Mouse (Mus musculus): ENCODE data around the gene Ppp1r11. TPM values are rescaled to one million over a fixed set of nuclear protein-coding genes. Genes with fewer than 3 reads are reported as not detected.

Gene Ppp1r11
- total RNA-seq, 2 experiments from 2014 or later = 63.6 to 65.1 TPM

DNA sequence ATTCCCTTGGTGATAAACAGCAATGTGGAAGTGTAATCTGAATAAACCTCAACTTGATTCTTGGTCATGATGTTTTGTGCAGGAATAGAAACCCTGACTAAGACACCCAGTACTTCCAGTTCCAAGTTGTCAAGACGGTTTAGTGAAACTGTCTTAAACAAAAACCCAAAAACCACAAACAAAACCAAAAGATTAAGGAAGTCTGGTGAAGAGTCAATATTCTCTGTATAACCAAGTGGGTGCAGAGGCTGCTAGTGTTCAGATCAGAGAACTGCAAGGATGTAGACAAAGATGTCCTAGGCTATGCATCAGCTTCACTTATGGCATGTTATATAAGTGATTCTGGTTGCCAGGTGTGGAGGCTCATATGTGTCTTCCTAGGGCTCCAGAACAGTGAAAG, 15.3 kb upstream of the Ppp1r11 start:
- no peak for DNase-seq (ENCODE audit: low spot score in 2 of 2)

- DNase-seq (ENCODE audit: low spot score in 2 of 2) = no peak
Measured at GRCm38 (mm10) chr17:36961125-36961524, 9.6 kb upstream of the Ppp1r11 start.

DNA sequence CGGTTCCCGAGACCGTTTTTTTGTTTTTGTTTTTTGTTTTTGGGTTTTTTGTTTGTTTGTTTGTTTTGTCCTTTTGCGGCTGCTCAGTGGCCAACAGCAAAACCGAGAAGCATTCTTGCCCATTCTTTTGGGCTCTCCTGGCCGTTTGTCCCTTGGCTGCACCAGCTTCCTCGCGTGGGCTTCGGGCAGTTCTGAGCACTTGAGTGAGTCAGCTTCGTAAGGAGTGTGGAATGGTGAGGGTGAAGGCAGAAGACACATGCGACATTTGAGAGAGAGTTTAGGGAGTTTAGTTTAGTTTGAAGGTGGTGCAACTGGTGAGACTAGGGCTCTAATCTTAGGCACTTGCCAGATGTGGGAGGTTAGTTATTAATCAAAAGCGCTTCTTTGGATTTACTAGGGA, 7.3 kb upstream of the Ppp1r11 start:
- DNase-seq (ENCODE audit: low spot score in 2 of 2) = no peak

DNA sequence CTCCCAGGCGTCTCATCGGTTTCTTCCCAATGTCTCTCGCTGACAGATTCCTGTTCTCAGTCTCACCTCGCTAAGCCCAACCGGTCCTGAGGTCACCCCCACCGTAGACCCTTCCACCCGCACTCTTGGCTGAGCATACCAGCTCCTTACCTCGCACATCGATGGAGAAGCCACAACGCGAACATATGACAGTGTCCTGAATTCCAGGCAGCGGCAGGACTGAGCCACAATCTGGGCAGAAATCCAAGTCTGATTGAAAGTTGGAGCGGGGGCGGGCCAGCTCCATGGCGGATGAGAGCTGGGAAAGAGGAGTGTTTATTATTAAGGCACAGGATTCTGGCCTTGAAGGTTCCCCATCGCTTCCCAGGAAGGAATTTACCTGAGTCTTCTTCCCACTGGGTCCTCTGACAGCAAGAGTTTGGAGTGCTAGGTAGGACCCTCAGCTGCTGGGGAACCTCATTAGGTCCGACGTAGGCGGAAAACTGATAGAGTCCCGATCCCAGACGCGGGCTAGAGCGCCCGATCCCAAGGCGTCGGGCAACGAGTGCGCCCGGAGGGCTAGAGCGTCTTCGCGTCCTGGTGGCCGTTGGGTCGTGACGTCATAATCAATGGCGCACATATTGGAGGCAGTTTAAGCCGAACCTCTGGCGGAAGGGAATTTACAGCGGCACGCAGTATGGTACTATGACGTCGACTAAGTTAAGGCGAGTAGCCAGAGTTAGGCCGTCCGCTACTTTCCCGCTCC, 6.6 kb upstream of the Ppp1r11 start, which contains the start of the genes Znrd1 and Znrd1as:
Gene Znrd1, minus strand, starts transcription at position 561 of the 745 bp plus-strand sequence.
Gene Znrd1as, plus strand, starts transcription at position 594 of the 745 bp plus-strand sequence.
- peak; percentile 80 to 87 for DNase-seq (ENCODE audit: low spot score in 2 of 2)

DNA sequence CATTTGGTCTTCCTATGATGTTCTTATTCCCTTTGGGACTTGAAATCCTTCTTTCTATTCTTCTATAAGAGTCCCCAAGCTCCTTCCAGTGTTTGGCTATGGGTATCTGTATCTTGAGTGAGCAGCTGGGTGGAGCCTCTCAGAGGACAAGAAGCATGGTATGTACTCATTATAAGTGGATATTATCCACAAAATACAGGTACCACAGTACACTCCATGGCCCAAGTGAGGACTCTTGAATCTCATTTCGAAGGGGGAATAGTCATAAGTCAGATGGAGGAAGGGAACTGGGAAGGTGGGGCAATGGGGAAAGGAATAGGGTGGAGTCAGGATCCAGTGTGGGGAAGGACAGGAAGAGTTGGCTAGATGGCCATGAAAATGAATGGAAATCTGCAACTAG, 1.5 kb upstream of the Ppp1r11 start:
- no peak for DNase-seq (ENCODE audit: low spot score in 2 of 2)

GRCm38 (mm10) chr17:36952631-36953030, 1.1 kb upstream of the Ppp1r11 start:
- no peak for DNase-seq (ENCODE audit: low spot score in 2 of 2)

- DNase-seq (ENCODE audit: low spot score in 2 of 2) = no peak
Measured at GRCm38 (mm10) chr17:36949265-36949664, 2.3 kb downstream of the Ppp1r11 start.

GRCm38 (mm10) chr17:36948286-36948685, 3.3 kb downstream of the Ppp1r11 start:
- no peak for DNase-seq (ENCODE audit: low spot score in 2 of 2)

DNA sequence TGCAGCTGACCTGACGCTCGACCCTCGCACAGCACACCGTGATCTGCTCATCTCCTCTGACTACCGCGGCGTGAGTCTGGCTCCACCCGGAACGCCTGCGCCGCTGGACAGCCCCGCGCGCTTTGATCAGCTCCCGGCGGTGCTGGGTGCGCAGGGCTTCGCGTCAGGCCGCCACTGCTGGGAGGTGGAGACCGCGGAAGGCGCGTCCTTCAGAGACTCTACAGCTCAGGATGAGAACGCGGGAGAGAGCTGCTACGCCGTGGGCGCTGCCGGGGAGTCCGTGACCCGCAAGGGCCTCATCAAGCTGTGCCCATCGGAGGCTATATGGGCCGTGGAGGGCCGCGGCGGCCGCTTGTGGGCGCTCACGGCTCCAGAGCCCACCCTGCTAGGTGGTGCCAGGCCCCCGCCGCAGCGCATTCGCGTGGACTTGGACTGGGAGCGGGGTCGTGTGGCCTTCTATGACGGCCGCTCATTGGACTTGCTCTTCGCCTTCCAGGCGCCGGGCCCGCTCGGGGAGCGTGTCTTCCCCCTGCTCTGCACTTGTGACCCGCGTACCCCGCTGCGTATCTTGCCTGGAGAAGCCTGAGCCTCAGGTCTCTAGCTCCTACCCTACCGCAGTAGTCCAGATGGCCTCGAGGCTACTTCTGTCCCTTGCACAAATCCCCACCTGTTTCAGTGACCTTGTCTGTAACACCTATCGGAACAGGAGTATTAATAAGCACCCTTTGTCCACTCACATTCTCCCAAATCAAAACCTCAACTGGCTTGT, 4.3 kb downstream of the Ppp1r11 start:
- no peak for DNase-seq (ENCODE audit: low spot score in 2 of 2)

- DNase-seq (ENCODE audit: low spot score in 2 of 2) = no peak
Measured at GRCm38 (mm10) chr17:36944121-36944775, 7.3 kb downstream of the Ppp1r11 start.

GRCm38 (mm10) chr17:36943691-36944090, 7.8 kb downstream of the Ppp1r11 start:
- no peak for DNase-seq (ENCODE audit: low spot score in 2 of 2)

GRCm38 (mm10) chr17:36942791-36943471, 8.6 kb downstream of the Ppp1r11 start, which contains the start of gene Rnf39:
Gene Rnf39, plus strand, starts transcription at chr17:36942918.
- DNase-seq (ENCODE audit: low spot score in 2 of 2) = no peak

DNA sequence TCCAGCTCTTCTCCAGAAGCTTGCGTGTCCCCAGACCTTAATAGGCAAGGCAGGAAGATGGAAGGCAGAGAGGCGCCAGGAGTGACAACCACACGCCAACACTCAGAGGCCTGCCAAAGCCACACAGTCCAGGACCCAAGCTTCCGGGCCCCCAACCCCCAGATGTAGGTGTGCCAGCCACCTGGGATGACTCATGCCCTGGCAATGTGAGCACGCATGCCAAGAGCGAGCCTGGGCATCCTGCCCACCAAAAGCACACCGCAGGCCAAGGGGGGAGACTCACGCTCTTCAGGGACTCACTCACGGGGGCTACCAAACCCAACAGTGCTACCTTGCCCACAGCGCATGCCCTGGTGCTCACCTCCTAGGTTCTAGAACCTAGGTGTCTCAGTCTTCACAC, 9.2 kb downstream of the Ppp1r11 start:
- no peak for DNase-seq (ENCODE audit: low spot score in 2 of 2)

DNA sequence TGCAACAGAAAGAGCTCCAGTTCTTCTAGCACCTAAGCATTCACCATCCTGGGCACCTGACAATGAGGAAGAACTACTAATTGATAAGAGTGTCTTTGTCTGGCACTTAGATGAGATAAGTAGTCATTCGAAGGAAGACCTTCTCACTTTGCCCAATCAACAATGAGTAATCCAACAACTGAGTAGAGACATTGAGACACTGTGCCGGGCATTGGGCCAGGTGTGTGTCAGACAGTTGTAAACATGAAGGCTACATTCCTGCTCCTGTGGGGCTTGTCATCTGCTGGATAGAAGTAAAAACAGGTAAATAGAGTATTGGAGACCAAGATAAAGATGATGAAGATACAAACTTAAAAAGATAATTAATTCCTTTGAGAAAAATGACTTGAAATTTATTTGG, 13.5 kb downstream of the Ppp1r11 start:
- no peak for DNase-seq (ENCODE audit: low spot score in 2 of 2)

DNA sequence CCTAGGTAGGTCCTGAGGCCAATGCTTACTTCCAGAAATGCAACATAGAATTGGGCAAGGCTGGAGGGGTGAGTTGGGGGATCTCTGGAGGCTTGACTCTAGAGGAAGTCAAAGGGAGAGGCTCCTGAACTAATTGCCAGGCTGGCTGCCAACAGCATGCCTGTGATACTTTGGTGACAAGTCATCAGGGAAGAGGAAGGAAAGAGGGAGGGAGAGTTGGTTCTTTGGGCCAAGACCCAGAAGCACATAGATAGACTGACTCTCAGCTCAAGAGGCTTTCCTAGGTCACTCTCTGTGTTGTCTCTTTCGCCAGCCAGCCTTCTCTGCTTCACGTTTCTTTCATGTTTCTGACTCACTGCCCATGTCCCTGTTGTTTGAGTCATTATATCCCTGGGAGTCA, 19.7 kb downstream of the Ppp1r11 start:
- DNase-seq (ENCODE audit: low spot score in 2 of 2) = no peak

- DNase-seq (ENCODE audit: low spot score in 2 of 2) = no peak
Measured at GRCm38 (mm10) chr17:36931130-36931529, 20.4 kb downstream of the Ppp1r11 start.

DNA sequence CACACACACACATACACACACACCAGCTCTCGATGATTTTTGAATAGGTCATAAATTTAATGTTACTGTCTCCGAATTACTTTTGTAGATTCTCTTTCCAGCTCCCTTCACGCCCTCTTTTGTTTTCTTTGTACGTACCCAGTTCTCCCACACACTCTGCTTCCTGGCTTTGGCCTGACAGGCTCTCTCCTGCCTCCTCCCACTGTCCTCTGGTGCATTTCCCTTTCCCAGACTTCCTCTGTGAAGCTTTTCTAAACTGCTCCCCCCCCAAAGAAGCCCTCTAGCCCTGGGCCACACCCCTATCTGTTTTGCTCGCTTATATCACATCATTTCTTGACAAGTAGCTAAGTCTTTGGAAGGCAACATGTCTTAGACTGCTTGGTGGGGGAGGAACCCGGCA, 21.3 kb downstream of the Ppp1r11 start:
- no peak for DNase-seq (ENCODE audit: low spot score in 2 of 2)

DNA sequence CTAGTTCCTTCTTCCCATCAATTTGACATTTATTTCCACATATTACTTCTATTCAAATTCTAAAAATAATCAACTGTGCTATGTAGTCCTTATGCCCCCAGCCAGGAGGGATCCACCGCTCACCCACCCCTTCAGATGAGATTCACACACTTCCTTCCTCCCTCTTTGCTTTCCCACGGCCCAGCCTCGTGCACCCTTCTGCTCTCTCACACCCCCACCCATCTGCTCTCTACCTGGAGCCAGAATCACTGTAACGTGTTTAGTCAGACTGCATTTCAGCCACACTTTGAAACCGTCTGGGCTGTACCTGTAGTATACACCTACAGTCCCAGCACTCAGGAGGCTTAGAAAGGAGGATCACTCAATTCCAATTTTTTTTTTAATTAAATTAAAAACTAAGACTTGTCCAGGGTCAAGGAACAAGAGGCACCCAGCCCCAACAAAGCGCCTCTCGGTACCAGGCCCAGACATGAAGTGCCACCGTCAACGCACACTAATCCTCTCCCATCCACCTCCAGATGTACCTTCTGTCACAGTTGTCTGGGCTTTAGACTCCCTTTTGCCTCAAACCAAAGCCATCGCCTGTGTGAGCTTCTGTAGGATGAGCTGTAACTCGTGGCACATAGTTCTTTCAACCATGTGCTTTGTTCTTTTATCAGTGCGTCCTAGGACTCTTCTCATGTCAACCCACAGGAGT, 22.2 kb downstream of the Ppp1r11 start:
- no peak for DNase-seq (ENCODE audit: low spot score in 2 of 2)

DNA sequence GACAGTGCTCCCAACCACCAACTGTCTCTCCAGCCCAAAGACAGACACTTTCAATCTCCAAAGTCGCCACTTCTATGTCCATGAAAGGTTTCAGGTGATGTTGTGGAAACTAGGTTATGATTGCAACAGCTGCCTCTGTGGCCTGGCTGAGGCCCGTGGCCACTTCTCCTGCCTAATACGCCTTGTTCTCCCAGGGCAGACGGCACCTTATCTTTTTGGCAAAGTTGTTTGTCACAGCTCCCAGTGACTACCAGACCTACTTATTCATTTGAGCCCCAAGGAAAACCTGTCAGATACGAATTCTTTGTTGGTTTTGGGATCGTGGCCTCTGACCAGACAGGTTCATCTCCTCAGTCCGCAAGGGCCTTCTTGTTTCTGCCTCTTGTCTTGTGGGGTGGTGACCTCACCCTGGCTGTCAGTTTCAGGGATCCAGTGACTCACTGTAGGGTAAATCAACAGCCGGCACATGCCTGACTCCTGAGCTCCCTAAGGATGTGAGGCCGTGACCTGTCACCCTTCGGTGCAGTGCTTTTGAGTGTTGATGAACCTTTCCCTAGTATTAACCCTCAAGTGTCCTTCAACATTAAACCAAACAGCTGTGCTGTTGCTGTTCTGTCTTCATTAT, 23.9 kb downstream of the Ppp1r11 start:
- DNase-seq (ENCODE audit: low spot score in 2 of 2) = no peak

GRCm38 (mm10) chr17:36923491-36923890, 28.1 kb downstream of the Ppp1r11 start:
- no peak for DNase-seq (ENCODE audit: low spot score in 2 of 2)

Measured in adrenal gland, postnatal 4 days (tissue).